Mouse (Mus musculus) spleen, adult 2 months (tissue): ENCODE measurements at regions not wholly inside any gene's neighbourhood (a gene's known extent, or its start where the extent isn't known, plus 50 kb on each side); places are given as distances from the start of the nearest gene placed in this dataset.

ENCODE experiments used
- DNase-seq, 2 experiments: peaks; one replicate each; pipeline versions ENCODE4 v3.0.0 to v3.0.0-alpha.2; 2012 to 2021; ENCODE audit warnings: low spot score in 2 of 2, low read depth in 1 of 2
- H3K27ac ChIP-seq: fragments of 200-500 bp; 2 replicates; pipeline ENCODE4 v1.5.1; 2012; ENCODE audit warnings: low read length, inconsistent platforms; ENCODE audit not compliant: insufficient read depth
- H3K27me3 ChIP-seq: fragments of 200-500 bp; 2 replicates; pipeline ENCODE4 v1.6.1; 2012; ENCODE audit warnings: mild to moderate bottlenecking, moderate library complexity, low read length, inconsistent platforms; ENCODE audit not compliant: control insufficient read depth, insufficient read depth
- H3K36me3 ChIP-seq: fragments of 200-500 bp; 2 replicates; pipeline ENCODE4 v1.6.1; 2012; ENCODE audit warnings: mild to moderate bottlenecking, low read length, inconsistent platforms; ENCODE audit not compliant: control insufficient read depth, insufficient read depth
- H3K4me1 ChIP-seq: fragments of 200-500 bp; 2 replicates; pipeline ENCODE4 v1.6.1; 2011; ENCODE audit warnings: inconsistent platforms; ENCODE audit not compliant: control insufficient read depth, insufficient read depth, insufficient read length
- H3K4me3 ChIP-seq: fragments of 200-500 bp; 2 replicates; pipeline ENCODE4 v1.5.1; 2011; ENCODE audit warnings: mild to moderate bottlenecking, inconsistent platforms; ENCODE audit not compliant: insufficient read depth, insufficient read length; ENCODE audit errors: extremely low read depth
- CTCF ChIP-seq: fragments of 200-500 bp; IDR thresholded peaks from 2 replicates; pipeline ENCODE4 v1.5.1; 2011; ENCODE audit warnings: mild to moderate bottlenecking, inconsistent platforms; ENCODE audit not compliant: insufficient read depth, insufficient read length, insufficient replicate concordance; ENCODE audit errors: extremely low read depth
- POLR2A ChIP-seq: fragments of 200-500 bp; IDR thresholded peaks from 2 replicates; pipeline ENCODE4 v1.6.1; 2011; ENCODE audit warnings: low read depth, low read length, inconsistent platforms
- WGBS: fragments of 180-500 bp; shearing (Covaris S2); methylation state at CpG from one replicate; pipeline ENCODE4 v1.1.7; 2018; 5-methylcytosine and 5-hydroxymethylcytosine counted together

- peaks cover 23% of the 10 kb centered on the region for H3K36me3 ChIP-seq
- H3K4me1 ChIP-seq = peaks cover 15% of the 10 kb centered on the region; the same call in 1 of the 2 replicates
- WGBS = 40% methylated on average over 9 of the region's 9 CpGs
- H3K27ac ChIP-seq = no peak overlapping the region
- TF ChIP-seq CTCF = no peak
- TF ChIP-seq POLR2A = no peak
- no peak overlapping the region for H3K4me3 ChIP-seq
- H3K27me3 ChIP-seq = no peaks in the 10 kb centered on the region
- no peak for DNase-seq
Measured at GRCm38 (mm10) chr6:31077216-31077615, 118.3 kb upstream of the Klf14 start.

- H3K27ac ChIP-seq = peak overlapping the region; percentile 36; the same call in 1 of the 2 replicates
- no peak for DNase-seq
- 78% methylated on average over 9 of the region's 9 CpGs for WGBS
Measured at GRCm38 (mm10) chr6:31077779-31078178, 118.9 kb upstream of the Klf14 start.

GRCm38 (mm10) chr6:31078413-31078812, 119.5 kb upstream of the Klf14 start:
- no peaks in the 10 kb centered on the region for H3K27me3 ChIP-seq
- H3K4me3 ChIP-seq = no peak overlapping the region
- 70% methylated on average over 6 of the region's 6 CpGs for WGBS
- DNase-seq = no peak
- peaks cover 33% of the 10 kb centered on the region for H3K36me3 ChIP-seq
- H3K4me1 ChIP-seq = peaks cover 15% of the 10 kb centered on the region; the same call in 1 of the 2 replicates
- peak overlapping the region; percentile 36 for H3K27ac ChIP-seq
- TF ChIP-seq POLR2A = no peak

More at GRCm38 (mm10) chr6:31077779-31078178, 118.9 kb upstream of the Klf14 start:
- TF ChIP-seq POLR2A (no peak), CTCF (no peak)
- Histone ChIP-seq H3K36me3 (peaks cover 29% of the 10 kb centered on the region), H3K4me1 (peaks cover 15% of the 10 kb centered on the region; the same call in 1 of the 2 replicates), H3K4me3 (no peak overlapping the region), H3K27me3 (no peaks in the 10 kb centered on the region)

GRCm38 (mm10) chr6:31079586-31080259, 120.8 kb upstream of the Klf14 start:
- Histone ChIP-seq H3K27me3 (no peaks in the 10 kb centered on the region), H3K4me3 (no peak overlapping the region), H3K36me3 (peaks cover 28% of the 10 kb centered on the region), H3K4me1 (peaks cover 15% of the 10 kb centered on the region; the same call in 1 of the 2 replicates), H3K27ac (peak overlapping the region; percentile 37)
- TF ChIP-seq CTCF = no peak
- TF ChIP-seq POLR2A = no peak
- 31% methylated on average over 14 of the region's 14 CpGs for WGBS
- DNase-seq = peak; percentile 47

GRCm38 (mm10) chr6:31080279-31080678, 121.4 kb upstream of the Klf14 start:
- DNase-seq = no peak
- no peak overlapping the region for H3K4me3 ChIP-seq
- no peaks in the 10 kb centered on the region for H3K27me3 ChIP-seq
- peaks cover 29% of the 10 kb centered on the region for H3K36me3 ChIP-seq
- 0 out of 2 replicates have a peak overlapping the region, but pooled peaks have one; percentile 2 for H3K27ac ChIP-seq
- TF ChIP-seq POLR2A (no peak), CTCF (no peak)
- WGBS = 75% methylated on average over 4 of the region's 4 CpGs
- peaks cover 15% of the 10 kb centered on the region; the same call in 1 of the 2 replicates for H3K4me1 ChIP-seq

GRCm38 (mm10) chr6:31080691-31081090, 121.8 kb upstream of the Klf14 start:
- no peak overlapping the region for H3K4me3 ChIP-seq
- 0 out of 2 replicates have a peak overlapping the region, but pooled peaks have one; percentile 2 for H3K27ac ChIP-seq
- H3K27me3 ChIP-seq = no peaks in the 10 kb centered on the region
- no peak for DNase-seq
- peaks cover 28% of the 10 kb centered on the region for H3K36me3 ChIP-seq
- 76% methylated on average over 9 of the region's 9 CpGs for WGBS
- H3K4me1 ChIP-seq = peaks cover 15% of the 10 kb centered on the region; the same call in 1 of the 2 replicates
- TF ChIP-seq POLR2A (no peak), CTCF (no peak)

- no peak for TF ChIP-seq POLR2A
- no peak for TF ChIP-seq CTCF
- DNase-seq = no peak
- Histone ChIP-seq H3K4me1 (peaks cover 11% of the 10 kb centered on the region; the same call in 1 of the 2 replicates), H3K36me3 (peaks cover 33% of the 10 kb centered on the region), H3K4me3 (no peak overlapping the region), H3K27me3 (no peaks in the 10 kb centered on the region), H3K27ac (0 out of 2 replicates have a peak overlapping the region, but pooled peaks have one; percentile 18)
- 55% methylated on average over 9 of the region's 9 CpGs for WGBS
Measured at GRCm38 (mm10) chr6:31081238-31081637, 122.4 kb upstream of the Klf14 start.
